Mouse (Mus musculus) heart, adult 2 months (tissue): ENCODE measurements at regions not wholly inside any gene's neighbourhood (a gene's known extent, or its start where the extent isn't known, plus 50 kb on each side); places are given as distances from the start of the nearest gene placed in this dataset.

Experiments used
- DNase-seq, 2 experiments: peaks; one replicate each; pipeline ENCODE4 v3.0.0; 2021
- H3K27ac ChIP-seq: fragments of 200-600 bp; 2 replicates; pipeline ENCODE4 v1.8.1; 2022
- H3K27me3 ChIP-seq: fragments of 200-500 bp; 2 replicates; pipeline ENCODE4 v1.6.1; 2012; ENCODE audit warnings: mild to moderate bottlenecking, low read length, inconsistent platforms, mixed read lengths; ENCODE audit not compliant: control insufficient read depth, insufficient read depth
- H3K36me3 ChIP-seq: fragments of 200-500 bp; 2 replicates; pipeline ENCODE4 v1.6.1; 2012; ENCODE audit warnings: low read length, inconsistent platforms; ENCODE audit not compliant: control insufficient read depth, insufficient read depth
- H3K4me1 ChIP-seq: fragments of 200-500 bp; 2 replicates; pipeline ENCODE4 v1.6.1; 2011; ENCODE audit warnings: low read length; ENCODE audit not compliant: control insufficient read depth, insufficient read depth
- H3K4me3 ChIP-seq: fragments of 200-600 bp; 2 replicates; pipeline ENCODE4 v1.8.1; 2022
- H3K79me2 ChIP-seq: fragments of 200-500 bp; replicated peaks from 2 replicates; pipeline ENCODE4 v1.6.1; 2012; ENCODE audit warnings: mild to moderate bottlenecking, inconsistent platforms, low read length, moderate library complexity, mixed read lengths; ENCODE audit not compliant: control insufficient read depth, insufficient read depth
- H3K9ac ChIP-seq: fragments of 200-500 bp; 2 replicates; pipeline ENCODE4 v1.6.1; 2012; ENCODE audit warnings: low read depth, mild to moderate bottlenecking, control low read depth, inconsistent platforms, low read length, mixed read lengths
- CTCF ChIP-seq: fragments of 200-600 bp; IDR thresholded peaks from 2 replicates; pipeline ENCODE4 v1.8.1; 2022; ENCODE audit warnings: antibody characterized with exemption, mild to moderate bottlenecking, moderate library complexity
- EP300 ChIP-seq: fragments of 200-500 bp; IDR thresholded peaks from 2 replicates; pipeline ENCODE4 v1.6.1; 2011; ENCODE audit warnings: low read depth, low read length, control low read depth; ENCODE audit not compliant: insufficient read depth
- POLR2A ChIP-seq: fragments of 200-500 bp; IDR thresholded peaks from 2 replicates; pipeline ENCODE4 v1.6.1; 2011; ENCODE audit warnings: mild to moderate bottlenecking, low read depth, low read length, control low read depth; ENCODE audit not compliant: insufficient read depth
- WGBS: fragments of 180-500 bp; shearing (Covaris S2); methylation state at CpG from one replicate; pipeline ENCODE4 v1.1.7; 2018; 5-methylcytosine and 5-hydroxymethylcytosine counted together
- intact Hi-C: fragments of 180-260 bp; cut with DNase I; formaldehyde crosslinking; loops from one replicate; pipeline ENCODE4 v1.15.1; 2025

DNA sequence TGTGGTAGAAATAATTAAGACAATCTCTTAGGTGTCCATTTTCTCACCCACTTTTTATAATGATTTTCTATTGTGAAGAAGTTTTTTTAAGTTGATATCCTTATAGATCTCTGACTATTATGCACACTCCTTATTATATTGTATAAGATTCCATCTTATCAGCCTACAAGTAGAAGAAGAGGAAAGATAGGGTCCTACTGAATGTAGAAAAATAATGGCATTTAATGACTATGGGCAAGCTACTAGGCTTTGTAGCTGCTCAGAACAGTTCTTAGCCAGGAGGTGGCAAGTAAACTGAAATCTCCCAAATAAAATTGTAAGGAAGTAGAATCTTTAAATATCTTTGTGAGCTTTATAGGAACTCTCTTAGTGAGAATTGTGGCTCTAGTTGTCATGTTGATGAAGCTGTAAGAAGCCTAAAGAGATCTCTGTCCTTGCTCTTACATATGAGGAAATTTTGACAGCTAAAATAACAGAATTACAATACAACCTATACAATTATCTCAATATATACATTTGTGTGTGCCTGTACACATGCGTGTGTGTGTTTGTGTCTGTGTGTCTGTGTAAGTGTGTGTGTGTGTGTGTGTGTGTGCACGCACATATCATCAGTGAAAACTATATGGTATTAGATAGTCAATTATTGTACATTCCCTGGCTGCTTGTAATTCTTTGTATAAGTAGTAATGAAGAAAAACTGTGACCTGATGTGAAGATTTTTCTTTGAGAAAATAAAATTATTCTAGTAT lies 343.7 kb upstream of the Olfr161 start:
- H3K9ac ChIP-seq: no peak overlapping the region
- no peak for TF ChIP-seq EP300
- no peak for TF ChIP-seq CTCF
- TF ChIP-seq POLR2A: no peak
- no peaks in the 10 kb centered on the region for H3K36me3 ChIP-seq
- no peaks in the 10 kb centered on the region for H3K4me1 ChIP-seq
- H3K27ac ChIP-seq: no peak overlapping the region
- no peaks in the 10 kb centered on the region for H3K27me3 ChIP-seq
- intact Hi-C loops: no loop called here
- no peak for DNase-seq
- H3K4me3 ChIP-seq: no peak overlapping the region
- 37% methylated on average over 2 of the region's 2 CpGs for WGBS
- no peaks in the 10 kb centered on the region for H3K79me2 ChIP-seq

DNA sequence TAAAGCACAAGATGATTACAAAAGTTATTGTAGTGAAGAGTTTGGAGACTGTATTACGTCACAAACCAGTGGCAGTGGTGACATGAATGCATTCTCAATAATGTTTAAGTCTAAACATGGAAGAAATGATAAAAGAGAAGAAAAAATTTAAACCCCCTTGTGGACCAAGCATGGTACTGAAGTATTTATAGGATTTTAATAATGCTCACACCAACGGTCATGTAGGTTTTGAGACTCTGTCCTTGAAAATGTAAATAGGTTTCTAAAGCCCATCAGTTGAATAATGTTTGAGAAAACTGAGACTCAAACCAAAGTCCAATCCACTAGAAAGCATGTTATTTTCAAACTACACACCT lies 343.1 kb upstream of the Olfr161 start:
- Histone ChIP-seq H3K27ac (no peak overlapping the region), H3K36me3 (no peaks in the 10 kb centered on the region), H3K9ac (no peak overlapping the region), H3K4me3 (no peak overlapping the region), H3K4me1 (no peaks in the 10 kb centered on the region), H3K27me3 (no peaks in the 10 kb centered on the region), H3K79me2 (no peaks in the 10 kb centered on the region)
- intact Hi-C loops: no loop called here
- WGBS: 51% methylated on average over 2 of the region's 2 CpGs
- DNase-seq: no peak
- peak; percentile 23; the same call in 1 of the 2 replicates for TF ChIP-seq CTCF
- TF ChIP-seq EP300: no peak

DNA sequence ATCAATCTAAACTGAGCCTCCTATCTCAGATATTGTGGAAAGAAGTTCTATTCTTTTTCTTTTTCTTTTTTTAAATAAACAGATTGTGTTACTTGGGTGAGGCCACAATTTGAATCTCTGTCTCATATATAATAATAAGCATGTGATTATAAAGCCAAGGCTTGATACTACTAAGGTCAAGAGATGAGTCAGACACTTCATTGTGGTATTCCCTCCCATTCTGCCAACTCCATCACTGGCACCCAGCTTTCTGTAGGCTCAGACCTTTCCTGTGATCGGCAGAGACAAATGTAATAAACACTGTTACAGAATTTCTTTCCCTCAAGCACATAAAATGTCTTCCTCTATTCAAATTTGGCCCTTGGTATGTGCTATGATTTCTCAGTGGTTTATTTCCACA lies 337.0 kb upstream of the Olfr161 start:
- Histone ChIP-seq H3K27me3 (no peaks in the 10 kb centered on the region), H3K79me2 (no peaks in the 10 kb centered on the region), H3K9ac (no peak overlapping the region), H3K4me3 (no peak overlapping the region), H3K4me1 (no peaks in the 10 kb centered on the region), H3K36me3 (no peaks in the 10 kb centered on the region), H3K27ac (no peak overlapping the region)
- TF ChIP-seq CTCF (no peak), POLR2A (no peak), EP300 (no peak)
- intact Hi-C loops: no loop called here
- DNase-seq: no peak
- 25% methylated on average over 1 of the region's 1 CpGs for WGBS

DNA sequence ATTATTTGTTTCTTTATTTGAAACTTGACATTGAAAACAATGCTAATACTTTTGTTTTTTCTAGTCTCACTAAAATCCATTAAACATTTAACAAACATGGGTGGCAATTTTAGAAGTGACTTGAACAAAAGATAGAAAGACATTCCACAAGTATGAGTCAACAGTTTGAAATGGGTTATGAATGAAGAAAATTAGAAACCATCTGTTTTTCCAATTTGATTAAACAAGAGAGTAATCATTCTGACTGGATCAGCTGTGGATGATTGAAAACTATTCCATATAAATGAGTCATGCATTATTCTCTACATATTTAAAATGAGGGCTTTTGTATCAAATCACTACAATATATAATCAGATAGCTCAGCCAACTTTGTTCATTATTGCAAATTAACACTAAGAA lies 334.8 kb upstream of the Olfr161 start:
- no peak for TF ChIP-seq CTCF
- intact Hi-C loops: no loop called here

DNA sequence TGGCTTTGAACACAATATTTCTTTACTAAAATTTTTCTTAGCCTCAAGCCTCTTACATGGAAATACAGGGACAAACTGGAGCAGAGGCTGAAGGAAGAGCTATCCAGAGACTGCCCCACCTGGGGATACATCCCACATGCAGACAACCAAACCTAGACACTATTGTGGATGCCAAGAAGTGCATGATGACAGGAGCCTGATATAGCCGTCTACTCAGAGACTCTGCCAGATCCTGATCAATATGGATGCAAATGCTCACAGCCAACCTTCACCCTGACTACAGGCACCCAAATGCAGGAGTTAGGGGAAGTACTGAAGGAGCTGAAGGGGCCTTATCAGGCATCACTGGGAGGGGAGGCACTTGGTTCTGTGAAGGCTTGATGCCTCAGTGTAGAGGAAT lies 325.5 kb upstream of the Olfr161 start:
- Histone ChIP-seq H3K36me3 (no peaks in the 10 kb centered on the region), H3K4me1 (no peaks in the 10 kb centered on the region), H3K4me3 (no peak overlapping the region), H3K27ac (no peak overlapping the region), H3K27me3 (no peaks in the 10 kb centered on the region), H3K79me2 (no peaks in the 10 kb centered on the region), H3K9ac (no peak overlapping the region)
- no peak for TF ChIP-seq CTCF
- no peak for TF ChIP-seq POLR2A
- no peak for TF ChIP-seq EP300
- peak in 1 of 2 experiments; percentile 17 for DNase-seq
- intact Hi-C loops: no loop called here
- 73% methylated on average over 1 of the region's 1 CpGs for WGBS

More for the DNA sequence above, 334.8 kb upstream of the Olfr161 start:
- no peaks in the 10 kb centered on the region for H3K36me3 ChIP-seq
- no peak overlapping the region for H3K9ac ChIP-seq
- H3K79me2 ChIP-seq: no peaks in the 10 kb centered on the region
- H3K27me3 ChIP-seq: no peaks in the 10 kb centered on the region
- H3K4me3 ChIP-seq: no peak overlapping the region
- no peak overlapping the region for H3K27ac ChIP-seq
- DNase-seq: no peak
- H3K4me1 ChIP-seq: no peaks in the 10 kb centered on the region

DNA sequence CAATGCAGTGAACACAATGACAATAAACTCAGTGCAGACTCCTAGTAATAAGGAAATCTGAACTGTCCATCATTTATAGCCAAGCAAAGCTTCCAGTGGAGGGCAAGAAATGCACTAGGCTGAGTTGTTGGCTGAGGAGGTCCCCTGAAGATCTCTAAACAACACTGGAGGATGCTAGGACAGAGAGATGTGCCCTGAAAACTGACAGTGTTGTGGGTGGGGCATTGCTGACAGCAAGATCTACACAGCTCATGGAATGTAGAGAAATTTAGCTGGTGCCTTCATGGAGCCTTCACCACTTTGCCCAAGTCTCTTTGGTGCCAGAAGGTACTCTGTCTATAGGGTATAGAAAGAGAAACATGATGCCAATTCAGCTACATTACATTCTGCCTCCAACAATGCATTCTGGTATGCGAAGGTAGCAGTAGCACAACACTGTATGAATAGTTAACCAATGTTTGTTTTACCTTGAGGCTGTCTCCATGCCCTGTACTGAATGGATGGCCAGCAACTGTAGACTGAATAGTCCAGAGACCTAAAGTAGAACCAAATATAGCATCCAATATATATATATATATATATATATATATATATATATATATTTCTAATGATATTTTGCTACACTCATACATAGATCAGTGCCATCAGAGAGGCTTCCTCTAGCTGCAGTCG lies 318.9 kb upstream of the Olfr161 start:
- no peak for DNase-seq
- no peak overlapping the region for H3K9ac ChIP-seq
- WGBS: 45% methylated on average over 2 of the region's 2 CpGs
- no peak overlapping the region for H3K27ac ChIP-seq
- TF ChIP-seq CTCF: no peak
- TF ChIP-seq POLR2A: no peak
- no peak for TF ChIP-seq EP300
- H3K4me1 ChIP-seq: no peaks in the 10 kb centered on the region
- H3K4me3 ChIP-seq: no peak overlapping the region
- no peaks in the 10 kb centered on the region for H3K79me2 ChIP-seq
- H3K36me3 ChIP-seq: no peaks in the 10 kb centered on the region
- no peaks in the 10 kb centered on the region for H3K27me3 ChIP-seq
- intact Hi-C loops: no loop called here
